Mouse (Mus musculus) embryo, embryonic 10 days (tissue): ENCODE measurements around the gene 4931409K22Rik.
"Not testable (repeated sequence)": the region's sequence is repeated elsewhere in the genome, so short reads cannot be mapped to it uniquely, and the experiment has no call there.

Experiments used
- DNase-seq: peaks from one replicate; pipeline ENCODE4 v3.0.0-alpha.2; 2015; ENCODE audit warnings: low spot score

Gene 4931409K22Rik

GRCm38 (mm10) chr5:24593230-24593629 lies 36.6 kb upstream of the 4931409K22Rik start:
- no peak for DNase-seq

- no peak for DNase-seq
These were observed 36.0 kb upstream of the 4931409K22Rik start for GRCm38 (mm10) chr5:24592471-24593160.

GRCm38 (mm10) chr5:24591796-24592470 lies 35.3 kb upstream of the 4931409K22Rik start:
- no peak for DNase-seq

- DNase-seq: peak; percentile 48
These were observed 34.7 kb upstream of the 4931409K22Rik start for GRCm38 (mm10) chr5:24591268-24591721.

- DNase-seq: no peak
These were observed 33.2 kb upstream of the 4931409K22Rik start for GRCm38 (mm10) chr5:24589511-24590500.

GRCm38 (mm10) chr5:24587200-24587577 lies 30.6 kb upstream of the 4931409K22Rik start:
- peak; percentile 35 for DNase-seq

- peak; percentile 93 for DNase-seq
These were observed 30.1 kb upstream of the 4931409K22Rik start, which contains the start of gene Chpf2 for GRCm38 (mm10) chr5:24586547-24587199. TSS of gene Chpf2 (plus strand) at chr5:24586741.

- no peak for DNase-seq
These were observed 29.5 kb upstream of the 4931409K22Rik start for GRCm38 (mm10) chr5:24586106-24586505.

- DNase-seq: no peak
These were observed 21.7 kb upstream of the 4931409K22Rik start for GRCm38 (mm10) chr5:24578109-24578963.

GRCm38 (mm10) chr5:24577183-24577929 lies 20.7 kb upstream of the 4931409K22Rik start, which contains the start of gene Abcf2:
TSS of gene Abcf2 (minus strand) at chr5:24577467.
- peak; percentile 100 for DNase-seq

GRCm38 (mm10) chr5:24576801-24577182 lies 20.2 kb upstream of the 4931409K22Rik start:
- peak; percentile 49 for DNase-seq

- no peak for DNase-seq
These were observed 19.3 kb upstream of the 4931409K22Rik start for GRCm38 (mm10) chr5:24575948-24576347.

GRCm38 (mm10) chr5:24555335-24555734 lies 1.3 kb downstream of the 4931409K22Rik start:
- not testable (repeated sequence) for DNase-seq

GRCm38 (mm10) chr5:24553621-24554244 lies 2.9 kb downstream of the 4931409K22Rik start:
- no peak for DNase-seq

- DNase-seq: no peak
These were observed 5.3 kb downstream of the 4931409K22Rik start for GRCm38 (mm10) chr5:24551317-24551688.

GRCm38 (mm10) chr5:24550598-24551316 lies 5.9 kb downstream of the 4931409K22Rik start:
- no peak for DNase-seq

- no peak for DNase-seq
These were observed 14.0 kb downstream of the 4931409K22Rik start for GRCm38 (mm10) chr5:24542643-24543042.

- DNase-seq: no peak
These were observed 15.5 kb downstream of the 4931409K22Rik start for GRCm38 (mm10) chr5:24541144-24541569.
